Mouse (Mus musculus) ES-E14 (cell line): Measurements from ENCODE around the gene Tdrd9.

ENCODE experiments used
- CHD2 ChIP-seq: IDR thresholded peaks from 2 replicates; pipeline ENCODE4 v1.6.1; 2014; ENCODE audit warnings: mild to moderate bottlenecking, low read depth, low read length, inconsistent platforms
- HCFC1 ChIP-seq: IDR thresholded peaks from 2 replicates; pipeline ENCODE4 v1.6.1; 2012; ENCODE audit warnings: low read length, inconsistent platforms, borderline replicate concordance; ENCODE audit not compliant: insufficient read depth
- MAFK ChIP-seq: IDR thresholded peaks from 2 replicates; pipeline ENCODE4 v1.6.1; 2014; ENCODE audit warnings: mild to moderate bottlenecking, low read depth, low read length, inconsistent platforms; ENCODE audit not compliant: insufficient read depth
- ZC3H11A ChIP-seq: IDR thresholded peaks from 2 replicates; pipeline ENCODE4 v1.6.1; 2012; ENCODE audit warnings: low read depth, mild to moderate bottlenecking, inconsistent platforms, low read length, borderline replicate concordance
- ZNF384 ChIP-seq: IDR thresholded peaks from 2 replicates; pipeline ENCODE4 v1.6.1; 2012; ENCODE audit warnings: low read depth, low read length, inconsistent platforms

DNA sequence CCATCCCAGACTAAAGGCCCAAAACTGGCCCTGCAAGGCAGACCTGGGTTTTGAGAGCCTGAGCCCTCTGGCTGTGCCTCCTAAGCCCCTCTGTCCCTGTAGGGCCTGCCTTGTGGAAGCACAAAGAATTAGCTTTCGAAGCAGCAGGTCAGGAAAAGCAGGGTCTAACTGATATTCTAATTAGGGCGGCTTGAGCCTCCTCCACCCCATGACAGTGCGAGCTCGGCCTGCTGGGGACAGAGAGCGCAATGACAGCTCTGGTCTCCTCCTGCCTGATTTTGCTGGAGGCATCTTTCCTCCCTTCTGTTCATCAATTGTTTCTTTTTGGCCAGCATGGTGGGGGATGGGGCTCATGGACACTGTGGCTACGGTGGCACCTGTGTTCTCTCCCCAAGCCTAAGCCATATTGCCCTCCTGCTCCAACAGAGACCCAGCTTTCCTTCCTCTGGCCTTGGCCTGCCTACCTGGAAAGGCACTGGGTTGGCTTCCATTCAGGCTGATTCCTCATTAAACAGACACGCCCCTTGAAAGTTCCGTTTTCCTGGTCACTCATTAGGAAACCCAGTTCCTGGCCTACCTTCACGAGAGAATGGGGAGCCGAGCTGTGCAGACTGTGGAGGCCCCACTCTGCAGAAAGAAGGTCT, 27.8 kb upstream of the Tdrd9 start:
- TF ChIP-seq CHD2 (no peak), ZNF384 (no peak), MAFK (no peak), ZC3H11A (no peak), HCFC1 (no peak)
